Mouse (Mus musculus): ENCODE data around the gene Sugt1. TPM values are rescaled to one million over a fixed set of nuclear protein-coding genes. Genes with fewer than 3 reads are reported as not detected.

The Sugt1 gene
- polyA plus RNA-seq, 1 experiment from 2014 or later = 91.2 TPM

DNA sequence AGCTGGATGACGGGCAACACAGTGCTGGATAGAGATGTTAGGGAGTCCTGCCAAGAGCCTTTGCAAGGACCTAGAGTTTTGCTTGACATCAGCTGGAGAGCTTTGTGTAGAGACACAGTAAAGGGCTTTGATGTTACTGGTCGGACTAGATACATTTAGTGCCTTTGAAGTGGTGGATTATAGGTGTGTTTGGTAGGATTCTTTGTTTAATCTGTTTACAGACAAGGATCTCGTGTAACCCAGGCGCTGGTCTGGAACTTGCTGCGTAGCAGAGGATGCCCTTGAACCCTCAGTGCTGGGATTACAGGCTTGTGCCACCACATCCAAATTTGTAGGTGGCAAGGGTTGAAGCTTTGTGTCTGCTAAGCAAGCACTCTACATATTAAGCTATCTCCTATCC is 6.6 kb downstream of the Sugt1 start:
- Histone ChIP-seq H3K4me3 (ENCODE audit: low read length) (no peak overlapping the region), H3K36me3 (ENCODE audit: control insufficient read depth, insufficient read depth, low read length) (peaks cover 12% of the 10 kb centered on the region), H3K4me2 (ENCODE audit: low read length) (no peak overlapping the region), H3K9ac (ENCODE audit: low read depth, low read length) (no peak overlapping the region), H3K27me3 (replicated peaks; ENCODE audit: control insufficient read depth, insufficient read depth, low read length) (no peaks in the 10 kb centered on the region), H3K9me3 (ENCODE audit: control insufficient read depth, low read length) (no peaks in the 10 kb centered on the region), H3K27ac (ENCODE audit: low read depth, low read length) (no peak overlapping the region), H3K4me1 (ENCODE audit: control insufficient read depth, insufficient read depth, low read depth, low read length) (peaks cover 11% of the 10 kb centered on the region)
- 92% methylated on average over 5 of the region's 5 CpGs for WGBS
- no peak for ATAC-seq

DNA sequence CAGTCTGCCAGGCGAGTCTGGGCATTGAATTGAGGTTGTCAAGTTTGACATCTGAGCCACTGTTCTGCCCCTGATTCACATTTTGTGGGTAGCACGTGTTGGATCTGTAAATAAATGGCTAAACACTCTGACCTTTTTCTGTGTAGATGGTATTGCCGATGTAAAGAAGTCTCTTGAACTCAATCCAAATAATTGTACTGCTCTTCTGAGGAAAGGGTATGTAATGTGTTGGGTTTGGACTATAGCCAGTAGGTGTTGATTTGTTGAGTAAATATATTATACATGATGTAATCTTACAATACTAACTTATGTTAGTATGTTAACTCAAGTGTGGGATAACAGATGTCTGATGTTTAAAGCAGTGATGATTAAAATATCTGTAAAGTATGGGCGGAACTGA is 9.1 kb downstream of the Sugt1 start:
- Histone ChIP-seq H3K9me3 (ENCODE audit: control insufficient read depth, low read length) (no peaks in the 10 kb centered on the region), H3K4me3 (ENCODE audit: low read length) (no peak overlapping the region), H3K4me1 (ENCODE audit: control insufficient read depth, insufficient read depth, low read depth, low read length) (no peaks in the 10 kb centered on the region), H3K27me3 (replicated peaks; ENCODE audit: control insufficient read depth, insufficient read depth, low read length) (no peaks in the 10 kb centered on the region), H3K9ac (ENCODE audit: low read depth, low read length) (no peak overlapping the region), H3K36me3 (ENCODE audit: control insufficient read depth, insufficient read depth, low read length) (peaks cover 22% of the 10 kb centered on the region), H3K27ac (ENCODE audit: low read depth, low read length) (no peak overlapping the region), H3K4me2 (ENCODE audit: low read length) (no peak overlapping the region)
- ATAC-seq = no peak
- 74% methylated on average over 4 of the region's 4 CpGs for WGBS

DNA sequence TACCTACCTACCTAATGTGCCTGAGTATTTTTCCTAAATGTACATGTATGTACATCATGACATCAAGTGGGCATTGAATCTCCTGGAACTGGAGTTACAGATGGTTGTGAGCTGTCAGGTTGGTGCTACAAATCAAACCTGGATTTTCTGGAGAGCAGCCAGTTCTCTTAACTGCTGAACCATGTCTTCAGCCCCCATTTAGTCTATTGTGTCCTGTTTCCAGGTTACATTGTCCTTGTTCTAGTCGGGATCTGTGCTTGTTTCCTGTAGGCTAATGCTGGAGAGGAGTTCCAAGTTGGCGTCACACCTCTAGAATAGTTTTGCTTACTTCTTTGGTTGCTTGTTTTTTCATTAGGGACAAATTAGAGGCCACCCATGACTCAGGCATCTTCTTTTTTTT is 18.4 kb downstream of the Sugt1 start:
- peaks cover 23% of the 10 kb centered on the region for H3K36me3 ChIP-seq (ENCODE audit: control insufficient read depth, insufficient read depth, low read length)
- no peak for ATAC-seq
- H3K27me3 ChIP-seq (replicated peaks; ENCODE audit: control insufficient read depth, insufficient read depth, low read length) = no peaks in the 10 kb centered on the region
- no peak overlapping the region for H3K27ac ChIP-seq (ENCODE audit: low read depth, low read length)
- 75% methylated on average over 2 of the region's 2 CpGs for WGBS
- no peak overlapping the region for H3K9ac ChIP-seq (ENCODE audit: low read depth, low read length)
- no peak overlapping the region for H3K4me3 ChIP-seq (ENCODE audit: low read length)
- H3K9me3 ChIP-seq (ENCODE audit: control insufficient read depth, low read length) = no peaks in the 10 kb centered on the region
- H3K4me2 ChIP-seq (ENCODE audit: low read length) = no peak overlapping the region
- H3K4me1 ChIP-seq (ENCODE audit: control insufficient read depth, insufficient read depth, low read depth, low read length) = no peaks in the 10 kb centered on the region

DNA sequence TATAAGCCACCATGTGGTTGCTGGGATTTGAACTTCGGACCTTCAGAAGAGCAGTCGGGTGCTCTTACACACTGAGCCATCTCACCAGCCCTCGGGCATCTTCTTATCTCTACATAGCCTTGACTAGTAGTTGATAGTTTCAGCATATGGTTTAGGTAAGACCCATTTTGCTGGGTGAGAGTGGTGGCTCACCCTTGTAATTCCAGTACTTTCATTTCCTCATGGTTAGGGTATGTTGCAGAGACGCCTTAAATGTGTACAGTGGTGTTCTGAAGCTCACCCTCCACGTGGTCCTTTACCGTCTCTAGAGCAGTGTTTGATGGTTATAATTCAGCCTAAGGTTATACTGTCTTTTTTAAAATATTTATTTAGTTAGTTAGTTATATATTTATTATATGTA is 18.9 kb downstream of the Sugt1 start:
- peaks cover 26% of the 10 kb centered on the region for H3K36me3 ChIP-seq (ENCODE audit: control insufficient read depth, insufficient read depth, low read length)
- no peaks in the 10 kb centered on the region for H3K27me3 ChIP-seq (replicated peaks; ENCODE audit: control insufficient read depth, insufficient read depth, low read length)
- no peak overlapping the region for H3K27ac ChIP-seq (ENCODE audit: low read depth, low read length)
- H3K4me3 ChIP-seq (ENCODE audit: low read length) = no peak overlapping the region
- H3K4me1 ChIP-seq (ENCODE audit: control insufficient read depth, insufficient read depth, low read depth, low read length) = no peaks in the 10 kb centered on the region
- H3K4me2 ChIP-seq (ENCODE audit: low read length) = no peak overlapping the region
- no peaks in the 10 kb centered on the region for H3K9me3 ChIP-seq (ENCODE audit: control insufficient read depth, low read length)
- no peak for ATAC-seq
- WGBS = 93% methylated on average over 6 of the region's 6 CpGs
- H3K9ac ChIP-seq (ENCODE audit: low read depth, low read length) = no peak overlapping the region

DNA sequence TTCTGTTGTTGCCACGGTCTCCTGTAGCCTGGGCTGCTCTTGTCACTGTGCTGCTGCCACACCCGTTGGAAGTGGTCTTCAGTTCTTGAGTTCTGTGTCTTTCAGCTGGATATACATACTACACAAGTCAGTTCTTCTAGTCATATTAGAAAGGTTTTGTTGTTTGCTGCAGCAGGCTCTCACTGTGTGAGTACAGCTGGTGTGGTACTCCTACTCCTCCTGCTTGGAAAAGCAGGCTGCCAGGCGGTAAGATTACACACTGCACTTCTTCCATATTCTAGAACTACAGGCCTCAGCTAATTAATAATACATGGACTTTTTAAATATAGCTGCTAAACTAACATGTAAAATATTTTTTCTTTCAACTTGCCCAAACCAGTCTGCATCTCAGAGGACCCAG is 19.4 kb downstream of the Sugt1 start:
- Histone ChIP-seq H3K4me1 (ENCODE audit: control insufficient read depth, insufficient read depth, low read depth, low read length) (no peaks in the 10 kb centered on the region), H3K9me3 (ENCODE audit: control insufficient read depth, low read length) (no peaks in the 10 kb centered on the region), H3K36me3 (ENCODE audit: control insufficient read depth, insufficient read depth, low read length) (peaks cover 30% of the 10 kb centered on the region), H3K4me2 (ENCODE audit: low read length) (no peak overlapping the region), H3K27ac (ENCODE audit: low read depth, low read length) (no peak overlapping the region), H3K9ac (ENCODE audit: low read depth, low read length) (no peak overlapping the region), H3K4me3 (ENCODE audit: low read length) (no peak overlapping the region), H3K27me3 (replicated peaks; ENCODE audit: control insufficient read depth, insufficient read depth, low read length) (no peaks in the 10 kb centered on the region)
- WGBS = 96% methylated on average over 3 of the region's 3 CpGs
- ATAC-seq = no peak

DNA sequence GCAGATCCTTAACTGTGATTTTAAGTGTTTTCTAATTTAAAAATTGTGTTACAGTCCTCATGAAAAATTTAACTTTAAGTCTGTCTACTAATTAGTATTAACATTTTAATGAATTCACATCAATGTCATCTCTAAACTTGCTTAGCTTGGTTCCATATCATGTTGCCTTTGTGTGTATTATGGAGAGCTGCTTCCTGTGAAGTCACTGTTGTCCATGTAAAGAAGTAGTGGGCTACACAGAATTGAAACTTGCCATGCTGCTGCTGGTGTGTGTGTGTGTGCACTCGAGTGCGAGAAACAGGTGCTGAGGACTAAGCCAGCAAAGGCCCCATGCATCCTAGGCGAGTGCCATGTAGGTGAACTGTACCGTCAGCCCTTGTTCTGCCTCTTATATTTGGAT is 19.9 kb downstream of the Sugt1 start:
- H3K4me1 ChIP-seq (ENCODE audit: control insufficient read depth, insufficient read depth, low read depth, low read length) = no peaks in the 10 kb centered on the region
- no peaks in the 10 kb centered on the region for H3K27me3 ChIP-seq (replicated peaks; ENCODE audit: control insufficient read depth, insufficient read depth, low read length)
- H3K27ac ChIP-seq (ENCODE audit: low read depth, low read length) = no peak overlapping the region
- no peak overlapping the region for H3K4me2 ChIP-seq (ENCODE audit: low read length)
- H3K9me3 ChIP-seq (ENCODE audit: control insufficient read depth, low read length) = no peaks in the 10 kb centered on the region
- WGBS = 97% methylated on average over 4 of the region's 4 CpGs
- H3K36me3 ChIP-seq (ENCODE audit: control insufficient read depth, insufficient read depth, low read length) = peaks cover 31% of the 10 kb centered on the region
- no peak for ATAC-seq
- no peak overlapping the region for H3K9ac ChIP-seq (ENCODE audit: low read depth, low read length)
- H3K4me3 ChIP-seq (ENCODE audit: low read length) = no peak overlapping the region

DNA sequence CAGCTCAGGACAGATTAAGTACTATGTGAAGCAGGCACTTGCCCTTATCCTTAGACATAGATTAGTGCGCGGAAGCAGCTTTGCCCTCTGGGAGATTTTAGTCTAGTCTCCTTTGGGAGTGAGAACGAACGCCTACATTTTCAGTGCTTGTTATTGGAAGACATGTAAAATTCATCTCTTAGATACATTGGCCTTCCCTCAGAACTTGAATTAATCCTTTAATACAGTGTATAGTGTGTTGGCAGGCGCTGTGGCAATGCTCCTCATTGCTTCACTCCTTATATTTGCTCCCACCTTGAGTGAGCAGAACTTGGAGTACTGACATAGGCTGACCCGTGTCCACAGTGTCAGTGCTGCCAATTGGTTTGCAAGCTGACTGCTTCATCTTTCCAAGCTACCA is 20.8 kb downstream of the Sugt1 start:
- no peak overlapping the region for H3K4me3 ChIP-seq (ENCODE audit: low read length)
- H3K9me3 ChIP-seq (ENCODE audit: control insufficient read depth, low read length) = no peaks in the 10 kb centered on the region
- ATAC-seq = no peak
- peaks cover 34% of the 10 kb centered on the region for H3K36me3 ChIP-seq (ENCODE audit: control insufficient read depth, insufficient read depth, low read length)
- WGBS = 94% methylated on average over 6 of the region's 6 CpGs
- no peak overlapping the region for H3K27ac ChIP-seq (ENCODE audit: low read depth, low read length)
- H3K4me1 ChIP-seq (ENCODE audit: control insufficient read depth, insufficient read depth, low read depth, low read length) = no peaks in the 10 kb centered on the region
- H3K9ac ChIP-seq (ENCODE audit: low read depth, low read length) = no peak overlapping the region
- no peaks in the 10 kb centered on the region for H3K27me3 ChIP-seq (replicated peaks; ENCODE audit: control insufficient read depth, insufficient read depth, low read length)
- no peak overlapping the region for H3K4me2 ChIP-seq (ENCODE audit: low read length)

DNA sequence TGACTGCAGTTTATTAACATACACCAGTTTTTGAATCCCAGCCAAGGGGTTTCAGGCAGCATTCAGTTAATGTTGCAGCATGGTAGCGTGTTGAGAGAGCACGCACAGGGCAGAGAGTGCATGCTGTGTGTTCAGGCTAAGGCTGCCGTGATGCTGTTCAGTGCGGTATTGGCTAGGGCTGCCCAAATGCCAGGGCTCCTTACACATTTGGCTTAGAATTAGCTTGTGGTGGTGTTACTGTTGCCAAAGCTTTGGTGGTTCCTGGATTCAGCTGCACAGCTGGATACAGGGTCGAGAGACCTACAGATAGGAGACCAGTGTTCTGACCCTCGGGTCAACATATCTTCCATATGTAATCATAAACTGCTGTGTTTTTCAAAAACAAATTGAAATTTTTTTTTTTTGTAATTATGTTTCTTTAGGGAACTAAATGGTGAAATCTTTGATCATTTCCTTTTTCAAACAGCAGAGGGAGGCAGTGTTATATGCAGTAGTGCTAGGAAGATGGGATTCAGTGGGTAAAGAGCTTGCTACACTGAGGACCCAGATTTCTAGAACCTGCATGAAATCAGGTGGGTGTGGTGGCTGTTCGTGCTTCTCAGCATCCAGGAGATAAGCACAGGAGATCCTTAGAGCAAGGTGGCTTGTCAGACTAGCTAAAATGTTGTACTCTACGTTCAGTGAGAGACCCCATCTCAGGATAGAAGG is 29.8 kb downstream of the Sugt1 start:
- Histone ChIP-seq H3K9ac (ENCODE audit: low read depth, low read length) (no peak overlapping the region), H3K4me2 (ENCODE audit: low read length) (no peak overlapping the region), H3K27me3 (replicated peaks; ENCODE audit: control insufficient read depth, insufficient read depth, low read length) (no peaks in the 10 kb centered on the region), H3K4me3 (ENCODE audit: low read length) (no peak overlapping the region), H3K27ac (ENCODE audit: low read depth, low read length) (no peak overlapping the region), H3K4me1 (ENCODE audit: control insufficient read depth, insufficient read depth, low read depth, low read length) (no peaks in the 10 kb centered on the region), H3K9me3 (ENCODE audit: control insufficient read depth, low read length) (no peaks in the 10 kb centered on the region), H3K36me3 (ENCODE audit: control insufficient read depth, insufficient read depth, low read length) (peaks cover 11% of the 10 kb centered on the region)
- WGBS = 77% methylated on average over 8 of the region's 8 CpGs
- ATAC-seq = peak; percentile 72

DNA sequence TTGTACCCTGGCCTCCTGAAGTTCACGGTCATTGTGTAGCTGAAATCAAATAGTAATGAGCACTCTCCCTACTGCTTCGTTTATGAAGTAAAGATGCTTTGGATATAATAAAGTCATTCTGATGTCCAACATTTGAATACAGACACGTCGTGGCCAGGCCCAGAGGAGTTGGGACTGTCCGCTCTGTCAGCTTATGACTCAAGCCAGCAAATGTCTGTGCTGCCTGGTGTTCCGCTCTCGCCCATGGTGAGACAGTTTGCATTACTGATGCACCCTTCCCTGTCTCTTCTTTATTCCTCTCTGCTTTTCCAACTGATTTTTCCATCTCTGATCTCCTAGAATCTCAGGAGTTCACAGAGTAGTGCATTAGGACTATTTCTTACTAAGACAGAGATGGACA is 32.3 kb downstream of the Sugt1 start:
- no peaks in the 10 kb centered on the region for H3K9me3 ChIP-seq (ENCODE audit: control insufficient read depth, low read length)
- no peak overlapping the region for H3K4me3 ChIP-seq (ENCODE audit: low read length)
- no peak overlapping the region for H3K9ac ChIP-seq (ENCODE audit: low read depth, low read length)
- H3K4me2 ChIP-seq (ENCODE audit: low read length) = no peak overlapping the region
- H3K27me3 ChIP-seq (replicated peaks; ENCODE audit: control insufficient read depth, insufficient read depth, low read length) = no peaks in the 10 kb centered on the region
- H3K4me1 ChIP-seq (ENCODE audit: control insufficient read depth, insufficient read depth, low read depth, low read length) = no peaks in the 10 kb centered on the region
- no peak for ATAC-seq
- no peak overlapping the region for H3K27ac ChIP-seq (ENCODE audit: low read depth, low read length)
- WGBS = 92% methylated on average over 7 of the region's 7 CpGs
- peaks cover 19% of the 10 kb centered on the region for H3K36me3 ChIP-seq (ENCODE audit: control insufficient read depth, insufficient read depth, low read length)

DNA sequence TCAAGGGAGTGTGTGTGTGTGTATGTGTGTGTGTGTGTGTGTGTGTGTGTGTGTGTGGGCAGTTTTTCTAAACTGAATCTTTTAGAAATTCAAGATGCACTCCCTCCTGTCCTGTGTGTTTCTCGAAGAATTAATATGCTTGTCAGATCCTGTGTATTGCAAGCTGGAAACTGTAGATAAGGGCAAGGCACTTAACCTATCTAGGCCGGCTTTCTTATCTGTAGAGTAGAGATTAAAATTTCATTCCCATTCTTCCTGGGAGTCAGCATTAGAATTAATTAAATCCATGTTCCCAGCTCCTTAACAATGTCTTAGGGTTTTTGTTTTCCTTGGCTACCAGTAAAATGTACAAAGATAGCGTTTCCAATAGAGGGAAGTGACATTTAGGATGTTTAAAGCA is 33.7 kb downstream of the Sugt1 start:
- Histone ChIP-seq H3K4me1 (ENCODE audit: control insufficient read depth, insufficient read depth, low read depth, low read length) (no peaks in the 10 kb centered on the region), H3K4me3 (ENCODE audit: low read length) (no peak overlapping the region), H3K36me3 (ENCODE audit: control insufficient read depth, insufficient read depth, low read length) (peaks cover 30% of the 10 kb centered on the region), H3K27me3 (replicated peaks; ENCODE audit: control insufficient read depth, insufficient read depth, low read length) (no peaks in the 10 kb centered on the region), H3K27ac (ENCODE audit: low read depth, low read length) (no peak overlapping the region), H3K9ac (ENCODE audit: low read depth, low read length) (no peak overlapping the region), H3K4me2 (ENCODE audit: low read length) (no peak overlapping the region), H3K9me3 (ENCODE audit: control insufficient read depth, low read length) (no peaks in the 10 kb centered on the region)
- ATAC-seq = no peak
- 78% methylated on average over 3 of the region's 3 CpGs for WGBS

Data from hindbrain, embryonic 16.5 days (tissue).